Mouse (Mus musculus): ENCODE results near the gene Gpr3. TPM values are rescaled to one million over a fixed set of nuclear protein-coding genes. Genes with fewer than 3 reads are reported as not detected.

The Gpr3 gene
- polyA plus RNA-seq, 1 experiment from 2014 or later = 0.27 TPM

- Histone ChIP-seq H3K4me1 (replicated peaks) (peaks cover 28% of the 10 kb centered on the region), H3K9me3 (replicated peaks) (no peaks in the 10 kb centered on the region), H3K27ac (ENCODE audit: poor library complexity, severe bottlenecking) (no peak overlapping the region), H3K4me3 (no peak overlapping the region), H3K27me3 (replicated peaks) (peaks cover 91% of the 10 kb centered on the region), H3K4me2 (no peak overlapping the region), H3K36me3 (no peaks in the 10 kb centered on the region), H3K9ac (no peak overlapping the region)
- WGBS = 50% methylated on average over 13 of the region's 13 CpGs
- ATAC-seq (ENCODE audit: insufficient number of reproducible peaks, low FRiP score) = peak; percentile 41; the same call in 1 of the 2 replicates
Observed at GRCm38 (mm10) chr4:133247806-133248449, 35.6 kb upstream of the Gpr3 start.

GRCm38 (mm10) chr4:133247072-133247471 is 34.7 kb upstream of the Gpr3 start:
- H3K27me3 ChIP-seq (replicated peaks) = peaks cover 91% of the 10 kb centered on the region
- H3K9me3 ChIP-seq (replicated peaks) = no peaks in the 10 kb centered on the region
- no peaks in the 10 kb centered on the region for H3K36me3 ChIP-seq
- H3K4me3 ChIP-seq = no peak overlapping the region
- no peak for ATAC-seq (ENCODE audit: insufficient number of reproducible peaks, low FRiP score)
- H3K27ac ChIP-seq (ENCODE audit: poor library complexity, severe bottlenecking) = no peak overlapping the region
- H3K4me2 ChIP-seq = no peak overlapping the region
- 21% methylated on average over 15 of the region's 15 CpGs for WGBS
- peaks cover 28% of the 10 kb centered on the region for H3K4me1 ChIP-seq (replicated peaks)
- H3K9ac ChIP-seq = no peak overlapping the region

GRCm38 (mm10) chr4:133244289-133244688 is 32.0 kb upstream of the Gpr3 start:
- H3K36me3 ChIP-seq = no peaks in the 10 kb centered on the region
- 62% methylated on average over 1 of the region's 1 CpGs for WGBS
- no peaks in the 10 kb centered on the region for H3K9me3 ChIP-seq (replicated peaks)
- no peak overlapping the region for H3K4me2 ChIP-seq
- peaks cover 26% of the 10 kb centered on the region for H3K4me1 ChIP-seq (replicated peaks)
- H3K27ac ChIP-seq (ENCODE audit: poor library complexity, severe bottlenecking) = no peak overlapping the region
- ATAC-seq (ENCODE audit: insufficient number of reproducible peaks, low FRiP score) = no peak
- H3K27me3 ChIP-seq (replicated peaks) = peaks cover 68% of the 10 kb centered on the region
- no peak overlapping the region for H3K9ac ChIP-seq
- H3K4me3 ChIP-seq = no peak overlapping the region

GRCm38 (mm10) chr4:133243538-133243937 is 31.2 kb upstream of the Gpr3 start:
- 33% methylated on average over 13 of the region's 13 CpGs for WGBS
- H3K4me2 ChIP-seq = peak overlapping the region; percentile 8; the same call in 1 of the 2 replicates
- peaks cover 26% of the 10 kb centered on the region for H3K4me1 ChIP-seq (replicated peaks)
- H3K27me3 ChIP-seq (replicated peaks) = peaks cover 67% of the 10 kb centered on the region
- H3K4me3 ChIP-seq = no peak overlapping the region
- no peaks in the 10 kb centered on the region for H3K9me3 ChIP-seq (replicated peaks)
- H3K27ac ChIP-seq (ENCODE audit: poor library complexity, severe bottlenecking) = no peak overlapping the region
- no peak overlapping the region for H3K9ac ChIP-seq
- no peak for ATAC-seq (ENCODE audit: insufficient number of reproducible peaks, low FRiP score)
- H3K36me3 ChIP-seq = no peaks in the 10 kb centered on the region

GRCm38 (mm10) chr4:133242710-133243109 is 30.4 kb upstream of the Gpr3 start:
- no peak overlapping the region for H3K27ac ChIP-seq (ENCODE audit: poor library complexity, severe bottlenecking)
- 69% methylated on average over 9 of the region's 9 CpGs for WGBS
- H3K36me3 ChIP-seq = no peaks in the 10 kb centered on the region
- peaks cover 26% of the 10 kb centered on the region for H3K4me1 ChIP-seq (replicated peaks)
- peaks cover 58% of the 10 kb centered on the region for H3K27me3 ChIP-seq (replicated peaks)
- no peak overlapping the region for H3K9ac ChIP-seq
- H3K4me3 ChIP-seq = no peak overlapping the region
- no peaks in the 10 kb centered on the region for H3K9me3 ChIP-seq (replicated peaks)
- H3K4me2 ChIP-seq = no peak overlapping the region
- no peak for ATAC-seq (ENCODE audit: insufficient number of reproducible peaks, low FRiP score)

GRCm38 (mm10) chr4:133241910-133242309 is 29.6 kb upstream of the Gpr3 start:
- Histone ChIP-seq H3K36me3 (no peaks in the 10 kb centered on the region), H3K4me1 (replicated peaks) (peaks cover 22% of the 10 kb centered on the region), H3K4me2 (peak overlapping the region; percentile 95), H3K4me3 (peak overlapping the region; percentile 63), H3K9me3 (replicated peaks) (no peaks in the 10 kb centered on the region), H3K9ac (no peak overlapping the region), H3K27ac (ENCODE audit: poor library complexity, severe bottlenecking) (no peak overlapping the region), H3K27me3 (replicated peaks) (peaks cover 50% of the 10 kb centered on the region)
- ATAC-seq (ENCODE audit: insufficient number of reproducible peaks, low FRiP score) = no peak
- 24% methylated on average over 11 of the region's 11 CpGs for WGBS

GRCm38 (mm10) chr4:133240934-133241908 is 28.9 kb upstream of the Gpr3 start:
- peak; percentile 92 for ATAC-seq (ENCODE audit: insufficient number of reproducible peaks, low FRiP score)
- Histone ChIP-seq H3K9me3 (replicated peaks) (no peaks in the 10 kb centered on the region), H3K9ac (peak overlapping the region; percentile 77), H3K27me3 (replicated peaks) (peaks cover 43% of the 10 kb centered on the region), H3K4me1 (replicated peaks) (peaks cover 18% of the 10 kb centered on the region), H3K36me3 (no peaks in the 10 kb centered on the region), H3K4me2 (peak overlapping the region; percentile 95), H3K27ac (ENCODE audit: poor library complexity, severe bottlenecking) (peak overlapping the region; percentile 50), H3K4me3 (peak overlapping the region; percentile 63)
- WGBS = under 1% methylated on average over 78 of the region's 78 CpGs

DNA sequence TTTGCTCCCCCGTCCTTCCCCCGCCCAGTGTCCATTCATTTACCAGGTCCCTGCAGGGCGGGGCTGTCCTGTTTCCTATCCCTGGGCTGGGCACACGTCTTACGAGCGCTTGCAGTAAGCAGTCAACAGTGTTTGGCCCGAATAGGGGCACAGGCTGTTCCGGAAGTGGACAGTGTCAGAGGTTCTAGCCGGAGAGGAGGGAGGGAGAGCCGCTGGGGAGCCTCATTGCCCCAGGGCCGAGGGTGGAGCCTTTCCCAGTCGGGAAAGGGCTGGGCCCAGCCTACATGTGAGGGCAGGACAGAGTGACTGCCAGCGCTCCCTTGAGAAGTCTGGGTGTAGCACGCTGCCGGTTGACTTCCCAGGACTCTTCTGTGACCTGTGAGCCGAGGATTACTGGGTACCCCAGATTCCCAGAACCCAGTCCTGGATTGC is 28.2 kb upstream of the Gpr3 start, which contains the start of gene Map3k6:
Gene Map3k6, plus strand, starts transcription at position 329 of the 432 bp plus-strand sequence.
- H3K4me2 ChIP-seq = peak within 1 kb of the TSS; percentile 95
- peaks cover 18% of the 10 kb centered on the region for H3K4me1 ChIP-seq (replicated peaks)
- H3K9ac ChIP-seq = peak within 1 kb of the TSS; percentile 77
- peak within 1 kb of the TSS; percentile 63 for H3K4me3 ChIP-seq
- no peaks in the 10 kb centered on the region for H3K9me3 ChIP-seq (replicated peaks)
- H3K27me3 ChIP-seq (replicated peaks) = peaks cover 41% of the 10 kb centered on the region
- no peaks in the 10 kb centered on the region for H3K36me3 ChIP-seq
- 9% methylated on average over 16 of the region's 16 CpGs for WGBS
- 0 out of 2 replicates have a peak, but pooled peaks have one; percentile 41 for ATAC-seq (ENCODE audit: insufficient number of reproducible peaks, low FRiP score)
- H3K27ac ChIP-seq (ENCODE audit: poor library complexity, severe bottlenecking) = peak within 1 kb of the TSS; percentile 50

DNA sequence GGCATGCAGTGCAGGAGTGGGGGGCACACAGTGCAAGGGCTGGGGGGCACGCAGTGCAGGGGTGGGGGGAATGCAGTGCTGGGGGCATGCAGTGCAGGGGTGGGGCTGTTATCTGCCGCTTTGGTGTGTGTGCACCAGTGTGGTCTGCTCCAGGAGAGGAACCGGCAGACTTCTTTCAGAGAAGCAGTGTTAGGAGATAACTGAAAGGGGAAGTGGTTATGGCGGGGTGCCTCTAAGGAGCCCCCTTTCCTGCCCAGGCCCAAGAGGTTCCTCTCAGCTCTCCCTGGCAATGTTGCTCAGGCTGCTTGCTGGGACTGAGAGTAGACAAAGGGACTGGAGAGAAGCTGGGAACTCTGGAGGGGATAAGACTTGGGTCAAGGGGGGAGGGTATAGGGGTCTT is 25.6 kb upstream of the Gpr3 start:
- ATAC-seq (ENCODE audit: insufficient number of reproducible peaks, low FRiP score) = no peak
- Histone ChIP-seq H3K4me2 (no peak overlapping the region), H3K36me3 (no peaks in the 10 kb centered on the region), H3K9ac (no peak overlapping the region), H3K9me3 (replicated peaks) (no peaks in the 10 kb centered on the region), H3K4me3 (no peak overlapping the region), H3K27me3 (replicated peaks) (peaks cover 31% of the 10 kb centered on the region), H3K27ac (ENCODE audit: poor library complexity, severe bottlenecking) (no peak overlapping the region), H3K4me1 (replicated peaks) (peaks cover 11% of the 10 kb centered on the region)
- WGBS = 52% methylated on average over 4 of the region's 4 CpGs

- Histone ChIP-seq H3K4me2 (no peak overlapping the region), H3K27me3 (replicated peaks) (peaks cover 21% of the 10 kb centered on the region), H3K9ac (no peak overlapping the region), H3K27ac (ENCODE audit: poor library complexity, severe bottlenecking) (no peak overlapping the region), H3K4me1 (replicated peaks) (peaks cover 3% of the 10 kb centered on the region), H3K4me3 (no peak overlapping the region), H3K9me3 (replicated peaks) (no peaks in the 10 kb centered on the region; the same call in 1 of the 2 replicates), H3K36me3 (no peaks in the 10 kb centered on the region)
- WGBS = 76% methylated on average over 5 of the region's 5 CpGs
- no peak for ATAC-seq (ENCODE audit: insufficient number of reproducible peaks, low FRiP score)
Observed at GRCm38 (mm10) chr4:133235415-133235814, 23.1 kb upstream of the Gpr3 start.

GRCm38 (mm10) chr4:133234771-133235170 is 22.4 kb upstream of the Gpr3 start:
- Histone ChIP-seq H3K9ac (no peak overlapping the region), H3K4me1 (replicated peaks) (no peaks in the 10 kb centered on the region), H3K9me3 (replicated peaks) (no peaks in the 10 kb centered on the region; the same call in 1 of the 2 replicates), H3K27ac (ENCODE audit: poor library complexity, severe bottlenecking) (no peak overlapping the region), H3K4me2 (no peak overlapping the region), H3K36me3 (no peaks in the 10 kb centered on the region), H3K4me3 (no peak overlapping the region), H3K27me3 (replicated peaks) (peaks cover 21% of the 10 kb centered on the region)
- WGBS = 49% methylated on average over 5 of the region's 5 CpGs
- ATAC-seq (ENCODE audit: insufficient number of reproducible peaks, low FRiP score) = no peak

Measured in heart, embryonic 12.5 days (tissue).